Mouse (Mus musculus) bone marrow, adult 2 months (tissue): ENCODE results near the gene Edem2.

ENCODE experiments used
- CTCF ChIP-seq: fragments of 200-500 bp; IDR thresholded peaks from 2 replicates; pipeline ENCODE4 v1.5.1; 2011; ENCODE audit warnings: low read length, control low read depth; ENCODE audit not compliant: control insufficient read depth, insufficient read depth
- POLR2A ChIP-seq: fragments of 200-500 bp; IDR thresholded peaks from 2 replicates; pipeline ENCODE4 v1.6.1; 2011; ENCODE audit warnings: low read depth, mild to moderate bottlenecking, control low read depth, low read length, borderline replicate concordance; ENCODE audit not compliant: control insufficient read depth

DNA sequence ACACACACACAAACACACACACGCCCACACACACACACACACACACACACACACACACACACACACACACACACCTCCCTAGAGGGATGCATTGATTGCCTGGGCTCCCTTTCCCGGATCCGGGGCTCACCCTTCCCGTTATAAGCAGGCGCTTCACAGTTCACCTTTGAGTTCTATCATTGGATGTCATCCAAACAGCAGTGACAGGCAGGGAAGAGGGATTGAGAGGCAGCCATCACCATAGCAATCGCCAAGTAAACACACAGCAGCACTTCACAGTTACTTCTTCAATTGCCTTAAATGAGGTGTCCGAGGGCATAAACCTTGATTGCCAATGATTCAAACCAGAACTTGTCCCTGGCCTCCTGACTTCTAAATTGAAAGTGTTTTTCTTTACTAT is 49.8 kb upstream of the Edem2 start:
- TF ChIP-seq CTCF (no peak), POLR2A (no peak)
